Mouse (Mus musculus): Measurements from ENCODE around the gene Orai2.
A peak's percentile ranks its signal among the peaks of the same experiment; 100 is the strongest.
"Not testable (repeated sequence)": the region's sequence is repeated elsewhere in the genome, so short reads cannot be mapped to it uniquely, and the experiment has no call there.

Orai2 gene

DNA sequence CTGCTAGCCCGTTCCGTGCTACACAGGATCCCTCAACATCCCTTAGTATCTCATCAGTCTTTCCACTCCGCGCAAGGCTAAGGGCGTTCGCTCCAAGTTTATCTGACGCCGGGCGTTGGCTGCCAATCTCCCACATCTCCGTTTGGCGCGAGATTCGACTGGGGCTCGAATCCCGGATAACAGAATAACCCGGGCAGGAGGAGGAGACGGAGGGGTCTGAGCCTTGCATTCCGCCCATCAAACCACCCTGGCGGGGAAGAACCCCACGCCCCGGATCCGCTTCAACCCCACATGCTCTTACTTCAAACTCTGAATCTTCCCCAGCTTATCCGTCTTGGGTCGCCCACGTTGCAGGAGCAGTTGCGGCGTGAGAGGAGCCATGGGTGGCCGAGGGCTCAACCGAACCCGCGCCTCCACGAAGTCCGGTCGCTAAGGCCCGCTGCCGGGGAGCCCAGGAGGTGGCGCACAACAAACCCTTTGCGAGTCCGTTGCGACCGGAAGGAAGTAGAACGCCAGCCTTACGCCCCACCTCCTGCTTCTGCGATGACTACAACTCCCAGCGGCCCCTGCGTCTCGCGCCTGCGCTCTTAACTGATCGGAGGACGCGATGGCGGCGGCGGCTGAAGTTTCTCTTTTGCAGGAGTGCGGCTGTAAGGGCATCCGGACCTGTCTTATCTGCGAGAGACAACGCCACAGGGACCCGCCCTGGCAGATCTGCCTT lies 34.8 kb downstream of the Orai2 start, which contains the start of the genes Lrwd1 and Alkbh4:
Gene Lrwd1 (minus strand): TSS at position 504 of the 721 bp plus-strand sequence.
Gene Alkbh4 (plus strand): TSS at position 576 of the 721 bp plus-strand sequence.
- peak; percentile 99 for DNase-seq (ENCODE audit: low spot score)

DNA sequence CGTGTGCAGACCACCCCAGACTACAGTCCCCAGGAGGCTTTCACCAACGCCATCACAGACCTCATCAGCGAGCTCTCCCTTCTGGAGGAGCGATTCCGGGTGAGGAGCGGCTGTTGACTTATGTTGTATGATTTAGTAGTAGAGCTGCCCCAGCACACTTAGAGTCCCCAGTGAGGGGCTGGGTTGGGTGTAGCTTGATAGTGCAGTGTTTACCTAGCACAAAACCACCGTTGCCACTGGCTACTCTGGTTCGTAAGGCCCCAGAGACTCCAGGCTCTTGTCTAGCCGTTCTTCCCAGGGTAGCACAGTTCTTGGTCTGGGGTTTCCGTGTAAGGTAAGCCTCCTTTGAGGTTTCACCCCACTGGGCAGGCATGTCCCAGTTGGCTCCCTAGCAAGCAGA lies 48.3 kb downstream of the Orai2 start:
- DNase-seq (ENCODE audit: low spot score): no peak

DNA sequence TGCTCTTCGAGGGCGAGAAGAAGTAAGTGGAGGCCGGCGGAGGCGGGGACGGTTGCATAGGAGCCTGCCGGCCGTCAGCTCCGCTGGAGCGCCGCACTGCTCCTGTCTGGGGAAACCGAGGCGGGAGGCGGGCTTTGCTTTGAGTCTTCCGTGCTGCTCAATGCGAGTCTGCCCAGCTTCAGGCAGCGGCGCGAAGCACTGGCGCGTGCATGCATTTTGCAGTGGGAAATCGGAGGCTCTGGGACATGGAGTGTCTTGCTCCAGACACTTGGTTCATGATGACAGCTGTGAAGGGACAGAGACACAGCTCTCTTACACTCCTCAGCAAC lies 53.8 kb downstream of the Orai2 start:
- no peak for DNase-seq (ENCODE audit: low spot score)

DNA sequence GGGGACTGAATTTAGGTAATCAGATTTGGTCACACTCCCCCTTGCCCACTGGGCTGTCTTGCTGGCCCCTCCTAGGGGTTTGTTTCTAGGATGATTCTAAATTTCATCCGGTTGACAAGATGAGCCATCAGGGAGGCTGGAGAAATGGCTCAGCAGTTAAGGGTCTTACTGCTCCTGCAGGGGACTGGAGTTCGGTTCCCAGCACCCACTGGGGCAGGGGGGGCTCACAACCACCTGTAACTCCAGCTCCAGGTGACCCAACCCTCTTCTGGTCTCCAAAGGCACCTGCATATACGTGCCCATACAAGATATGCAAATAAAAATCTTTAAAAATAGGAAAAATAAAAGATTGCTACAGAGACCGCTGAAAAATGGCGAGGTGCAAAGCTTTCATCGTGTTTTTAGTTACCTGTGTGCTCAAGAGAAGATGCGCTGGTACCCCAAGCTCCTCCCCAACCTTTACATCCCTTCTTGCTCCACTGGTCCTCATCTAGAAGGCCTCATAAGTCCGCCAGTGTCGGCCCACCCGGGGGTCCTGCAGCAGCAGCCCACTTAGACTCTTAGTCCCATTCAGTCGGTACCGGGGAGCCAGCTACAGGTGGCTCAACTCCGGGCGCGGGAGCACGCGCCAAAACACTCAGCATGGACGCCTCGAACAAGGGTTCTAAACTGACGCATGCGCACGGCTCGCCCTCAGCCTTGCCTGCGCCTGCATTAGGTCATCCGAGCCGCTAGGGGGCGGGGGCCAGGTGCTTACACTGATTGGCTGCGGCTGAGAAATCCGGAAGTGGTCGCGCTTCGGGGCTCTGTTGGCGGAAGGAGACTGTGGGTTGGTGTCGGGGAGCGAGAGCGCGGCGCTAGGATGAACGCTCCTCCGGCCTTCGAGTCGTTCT lies 54.4 kb downstream of the Orai2 start, which contains the start of gene Polr2j:
Gene Polr2j (plus strand): TSS at position 741 of the 893 bp plus-strand sequence.
- DNase-seq (ENCODE audit: low spot score): peak; percentile 99

DNA sequence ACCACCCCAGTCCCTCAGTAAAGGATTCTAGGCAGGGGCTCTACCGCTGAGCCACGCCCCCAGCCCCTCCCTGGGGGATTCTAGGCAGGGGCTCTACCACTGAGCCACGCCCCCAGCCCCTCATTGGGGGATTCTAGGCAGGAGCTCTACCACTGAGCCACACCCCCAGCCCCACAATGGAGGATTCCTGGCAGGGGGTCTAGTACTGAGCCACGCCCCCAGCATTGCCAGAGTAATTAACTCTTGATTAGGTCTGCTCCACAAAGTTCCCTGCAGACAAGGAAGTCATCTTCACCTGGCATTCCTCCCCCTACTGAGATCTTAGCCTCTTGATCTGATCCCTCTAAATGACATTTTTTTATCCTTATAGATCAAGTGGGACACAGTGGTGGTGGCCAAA lies 57.0 kb downstream of the Orai2 start:
- DNase-seq (ENCODE audit: low spot score): not testable (repeated sequence)

DNA sequence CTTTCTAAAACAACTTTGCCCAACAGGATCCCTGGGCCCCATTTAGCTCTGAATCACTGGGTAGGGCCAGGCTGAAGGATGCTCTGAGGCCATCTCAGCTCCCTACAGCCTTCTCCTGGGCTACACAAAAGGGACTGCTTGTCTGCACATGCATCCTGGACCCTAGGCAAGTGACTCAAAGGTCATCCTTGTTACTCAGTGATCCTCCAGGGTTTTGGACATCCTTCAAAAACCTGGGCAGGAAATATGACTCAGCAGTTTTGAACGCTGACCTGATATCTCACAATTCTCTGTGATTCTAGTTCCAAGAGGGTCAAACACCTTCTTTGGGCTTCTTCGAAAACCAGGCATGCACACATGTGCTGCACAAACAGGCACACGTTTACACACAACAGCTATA lies 61.5 kb downstream of the Orai2 start:
- DNase-seq (ENCODE audit: low spot score): peak; percentile 25

DNA sequence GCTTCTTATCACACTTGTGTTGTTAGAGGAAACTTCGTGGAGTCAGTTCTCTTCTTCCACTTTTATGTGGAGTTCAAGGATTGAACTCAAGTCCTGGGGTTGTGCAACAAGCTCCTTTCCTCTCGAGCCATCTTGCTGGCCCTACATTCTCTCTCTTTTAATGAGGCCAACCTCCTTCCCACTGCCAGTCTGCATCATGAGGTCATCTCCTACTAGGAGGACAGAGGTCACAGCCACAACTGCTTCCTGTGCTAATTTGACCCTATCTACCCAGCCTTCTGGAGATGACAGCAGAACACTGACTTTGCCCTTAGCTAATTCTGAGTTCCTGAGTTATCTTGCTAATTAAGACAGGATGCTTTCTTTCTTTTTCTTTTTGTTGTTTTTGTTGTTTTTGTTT lies 62.0 kb downstream of the Orai2 start:
- DNase-seq (ENCODE audit: low spot score): no peak

DNA sequence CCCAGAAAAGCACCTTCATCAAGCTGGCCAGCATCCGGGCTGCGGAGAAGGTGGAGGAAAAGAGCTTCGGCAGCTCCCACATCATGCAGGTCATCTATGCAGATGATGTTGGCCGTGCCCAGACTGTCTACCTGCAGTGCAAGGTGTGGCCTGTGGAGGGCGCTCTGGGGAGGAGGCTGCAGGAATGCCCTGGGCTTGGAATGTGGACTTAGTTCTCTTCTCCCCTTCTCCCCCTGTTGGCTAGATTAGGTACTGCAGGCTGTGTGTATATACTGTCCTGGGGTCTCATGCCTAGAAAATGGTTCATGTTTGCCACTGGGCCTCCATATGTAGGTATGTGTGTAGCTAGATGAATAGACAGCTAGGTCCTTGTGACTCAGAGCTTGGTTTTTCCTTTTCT lies 66.0 kb downstream of the Orai2 start:
- DNase-seq (ENCODE audit: low spot score): peak; percentile 31

DNA sequence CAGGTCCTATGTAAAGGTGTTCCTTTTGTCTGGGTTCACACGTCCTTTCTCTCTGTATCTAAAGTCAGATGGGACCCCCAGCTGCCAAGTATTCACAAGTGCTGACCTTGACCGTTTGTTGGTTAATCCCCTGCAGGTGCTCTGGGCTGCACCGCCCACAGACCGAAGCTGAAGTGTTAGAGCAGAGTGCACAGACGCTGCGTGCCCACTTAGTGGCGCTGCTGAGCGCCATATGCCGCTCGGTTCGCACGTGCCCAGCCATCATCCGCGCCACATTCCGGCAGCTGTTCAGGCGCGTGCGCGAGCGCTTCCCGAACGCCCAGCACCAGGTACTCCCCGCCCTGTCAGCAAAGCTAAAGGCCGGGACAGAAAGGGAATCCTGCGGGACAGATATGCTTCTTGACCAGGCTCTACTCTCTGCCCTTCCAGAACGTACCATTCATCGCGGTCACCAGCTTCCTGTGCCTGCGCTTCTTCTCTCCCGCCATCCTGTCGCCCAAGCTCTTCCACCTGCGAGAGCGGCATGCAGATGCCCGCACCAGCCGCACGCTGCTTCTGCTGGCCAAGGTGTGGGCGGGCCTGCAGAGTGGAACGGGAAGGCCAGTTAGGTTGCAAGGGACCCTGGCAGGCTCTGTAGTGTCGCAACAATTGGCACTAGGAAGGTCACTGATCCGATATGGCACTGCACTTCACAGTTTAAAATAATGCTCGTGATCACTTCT lies 68.3 kb downstream of the Orai2 start:
- DNase-seq (ENCODE audit: low spot score): no peak

DNA sequence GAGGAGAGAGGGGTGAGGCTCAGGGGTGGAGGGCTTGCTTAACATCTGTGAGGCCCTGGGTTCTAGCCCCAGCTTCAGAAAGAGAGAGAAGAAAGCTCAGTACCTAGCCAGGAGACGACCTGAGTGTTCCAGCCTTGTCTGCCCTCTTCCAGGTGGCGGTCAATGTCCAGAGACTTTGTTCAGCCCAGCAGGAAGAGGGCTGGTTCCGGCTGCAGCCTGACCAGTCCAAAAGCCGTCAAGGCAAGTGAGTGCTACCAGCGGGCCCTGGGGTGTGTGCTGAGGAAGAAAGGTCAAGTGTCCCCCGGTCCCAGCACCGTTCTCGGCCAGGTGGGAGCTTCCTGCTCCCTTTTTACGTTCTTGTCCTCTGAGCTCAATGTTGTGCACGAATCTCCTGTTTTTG lies 72.0 kb downstream of the Orai2 start:
- DNase-seq (ENCODE audit: low spot score): no peak

Measured in MN1 (cell line).